Mouse (Mus musculus) midbrain, embryonic 12.5 days (tissue): ENCODE measurements around the gene Gm28308. TPM values are rescaled to one million over a fixed set of nuclear protein-coding genes. Genes with fewer than 3 reads are reported as not detected.
A peak's percentile ranks its signal among the peaks of the same experiment; 100 is the strongest.

Experiments
- ATAC-seq: fragments of 200-750 bp; cut with Nextera tagmentation; 2 replicates; pipeline ENCODE4 v1.8.0; 2017; ENCODE audit warnings: low read depth, moderate TSS enrichment, moderate library complexity; ENCODE audit not compliant: low FRiP score
- H3K27ac ChIP-seq: fragments of 300-500 bp; sonication (generic); replicated peaks from 2 replicates; pipeline ENCODE4 v1.5.1; 2016; ENCODE audit warnings: mild to moderate bottlenecking
- H3K27me3 ChIP-seq: fragments of 300-500 bp; sonication (generic); 2 replicates; pipeline ENCODE4 v1.6.1; 2016; ENCODE audit warnings: mild to moderate bottlenecking
- H3K36me3 ChIP-seq: fragments of 300-500 bp; sonication (generic); 2 replicates; pipeline ENCODE4 v1.6.1; 2016
- H3K4me1 ChIP-seq: fragments of 300-500 bp; sonication (generic); 2 replicates; pipeline ENCODE4 v1.6.1; 2016
- H3K4me2 ChIP-seq: fragments of 300-500 bp; sonication (generic); replicated peaks from 2 replicates; pipeline ENCODE4 v1.6.1; 2016; ENCODE audit warnings: mild to moderate bottlenecking, moderate library complexity
- H3K4me3 ChIP-seq: fragments of 300-500 bp; sonication (generic); 2 replicates; pipeline ENCODE4 v1.5.1; 2016; ENCODE audit warnings: mild to moderate bottlenecking
- H3K9ac ChIP-seq: fragments of 300-500 bp; sonication (generic); replicated peaks from 2 replicates; pipeline ENCODE4 v1.6.1; 2016; ENCODE audit warnings: mild to moderate bottlenecking, moderate library complexity
- H3K9me3 ChIP-seq: fragments of 300-500 bp; sonication (generic); 2 replicates; pipeline ENCODE4 v1.6.1; 2016; ENCODE audit warnings: mild to moderate bottlenecking
- WGBS: fragments of 180-500 bp; shearing (Covaris S2); methylation state at CpG from one replicate; pipeline ENCODE4 v1.1.7; 2016; 5-methylcytosine and 5-hydroxymethylcytosine counted together
- polyA plus RNA-seq: library from polyadenylated mRNA; unstranded; fragments of >200 nt; fragmentation: Nextera tagmentation; extraction: Ambion mirVana; gene quantifications from 2 replicates; pipeline ENCODE4 v1.2.1, GENCODE M21; 2016

The Gm28308 gene
- polyA plus RNA-seq, 1 experiment from 2014 or later = not detected

DNA sequence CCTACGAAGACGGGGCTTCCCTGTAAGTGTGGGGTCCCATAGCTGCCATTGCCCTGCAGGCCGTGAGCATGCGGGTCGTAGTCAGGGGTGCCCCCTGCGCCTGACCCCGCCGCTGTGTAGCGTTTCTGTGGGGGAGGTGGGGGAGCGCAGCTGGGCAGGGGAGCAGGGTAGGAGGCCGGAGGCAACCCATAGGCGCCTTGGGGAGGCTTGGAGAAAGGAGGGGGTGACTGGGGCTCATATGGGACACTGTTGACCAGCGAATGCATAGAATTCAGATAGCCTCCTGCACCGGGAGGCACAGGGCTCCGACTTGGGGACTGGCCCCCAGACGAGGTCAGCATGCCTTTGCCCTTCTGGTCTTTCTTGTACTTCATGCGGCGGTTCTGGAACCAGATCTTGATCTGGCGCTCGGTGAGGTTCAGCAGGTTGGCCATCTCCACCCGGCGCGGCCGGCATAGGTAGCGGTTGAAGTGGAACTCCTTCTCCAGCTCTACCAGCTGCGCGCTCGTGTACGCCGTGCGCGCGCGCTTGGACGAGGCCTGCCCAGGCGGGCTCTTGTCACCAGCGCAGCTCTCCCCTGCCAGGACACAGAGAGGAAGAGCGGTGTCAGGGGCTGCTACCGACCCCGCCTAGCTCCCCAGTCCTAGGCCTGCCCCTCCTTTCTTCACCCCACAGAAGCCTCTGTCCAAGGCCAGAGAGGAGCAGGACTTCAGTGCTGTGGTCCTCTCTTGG, 42.8 kb downstream of the Gm28308 start:
- Histone ChIP-seq H3K4me1 (peaks cover 10% of the 10 kb centered on the region), H3K36me3 (no peaks in the 10 kb centered on the region), H3K4me3 (no peak overlapping the region), H3K27ac (no peak overlapping the region), H3K9me3 (no peaks in the 10 kb centered on the region), H3K27me3 (peaks cover 93% of the 10 kb centered on the region), H3K9ac (no peak overlapping the region), H3K4me2 (no peak overlapping the region)
- no peak for ATAC-seq
- 1% methylated on average over 40 of the region's 40 CpGs for WGBS

- H3K4me3 ChIP-seq = no peak overlapping the region
- H3K4me1 ChIP-seq = peaks cover 10% of the 10 kb centered on the region
- H3K27me3 ChIP-seq = peaks cover 93% of the 10 kb centered on the region
- H3K27ac ChIP-seq = no peak overlapping the region
- no peaks in the 10 kb centered on the region for H3K36me3 ChIP-seq
- no peaks in the 10 kb centered on the region for H3K9me3 ChIP-seq
- no peak overlapping the region for H3K9ac ChIP-seq
- ATAC-seq = no peak
- WGBS = 2% methylated on average over 16 of the region's 16 CpGs
- H3K4me2 ChIP-seq = no peak overlapping the region
Observed at GRCm38 (mm10) chr6:52169499-52170165, 43.5 kb downstream of the Gm28308 start.

- Histone ChIP-seq H3K4me3 (no peak overlapping the region), H3K4me2 (no peak overlapping the region), H3K9ac (no peak overlapping the region), H3K4me1 (peaks cover 10% of the 10 kb centered on the region), H3K27ac (no peak overlapping the region), H3K36me3 (no peaks in the 10 kb centered on the region), H3K27me3 (peaks cover 97% of the 10 kb centered on the region), H3K9me3 (no peaks in the 10 kb centered on the region)
- ATAC-seq = no peak
- 1% methylated on average over 42 of the region's 42 CpGs for WGBS
Observed at GRCm38 (mm10) chr6:52168191-52169055, 44.7 kb downstream of the Gm28308 start.

DNA sequence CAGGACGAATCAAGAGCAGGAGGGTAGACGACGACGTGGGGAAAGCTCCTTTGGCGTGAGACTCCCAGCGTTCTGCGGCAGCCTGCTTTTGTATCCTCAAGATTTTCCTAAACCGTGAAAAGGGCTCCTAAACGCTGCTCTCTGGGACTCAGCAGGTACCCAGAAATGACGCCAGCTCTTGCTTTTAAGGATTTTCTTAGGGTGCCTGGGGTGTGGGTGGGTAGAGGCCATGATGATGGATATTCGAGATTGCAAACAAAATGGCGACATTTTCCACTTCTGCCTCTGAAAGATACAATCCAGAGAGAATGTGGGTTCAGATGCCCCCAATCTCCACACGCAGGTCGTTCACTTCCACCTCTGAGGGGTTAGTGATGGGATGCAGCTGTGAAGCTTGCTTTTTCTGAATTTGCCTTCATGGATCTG, 45.4 kb downstream of the Gm28308 start:
- H3K27me3 ChIP-seq = peaks cover 97% of the 10 kb centered on the region
- no peak overlapping the region for H3K27ac ChIP-seq
- H3K4me2 ChIP-seq = no peak overlapping the region
- no peaks in the 10 kb centered on the region for H3K9me3 ChIP-seq
- H3K36me3 ChIP-seq = no peaks in the 10 kb centered on the region
- no peak for ATAC-seq
- H3K4me1 ChIP-seq = peaks cover 8% of the 10 kb centered on the region
- H3K9ac ChIP-seq = no peak overlapping the region
- H3K4me3 ChIP-seq = no peak overlapping the region
- WGBS = 1% methylated on average over 14 of the region's 14 CpGs

DNA sequence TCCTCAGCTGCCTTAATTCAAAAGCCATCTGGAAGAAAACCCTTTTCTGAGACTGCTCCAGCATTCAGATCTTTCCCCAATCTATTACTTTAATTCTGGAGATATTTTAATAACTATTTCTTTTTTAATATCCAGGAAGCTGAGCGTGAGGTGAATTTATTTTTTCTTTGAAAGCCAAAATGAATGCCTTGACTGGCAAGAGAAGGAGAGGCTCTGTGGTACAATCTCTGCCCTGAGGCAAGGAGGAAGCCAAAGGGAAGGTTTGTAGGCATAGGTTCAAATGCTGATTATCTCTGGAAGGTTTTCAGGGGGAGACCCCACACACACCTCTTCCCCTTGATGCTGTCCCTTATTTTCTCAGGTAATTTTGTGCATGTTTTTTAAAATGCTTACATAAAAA, 46.0 kb downstream of the Gm28308 start:
- Histone ChIP-seq H3K36me3 (no peaks in the 10 kb centered on the region), H3K4me3 (no peak overlapping the region), H3K9ac (no peak overlapping the region), H3K27me3 (peaks cover 95% of the 10 kb centered on the region), H3K9me3 (no peaks in the 10 kb centered on the region), H3K4me1 (peaks cover 2% of the 10 kb centered on the region; the same call in 1 of the 2 replicates), H3K4me2 (no peak overlapping the region), H3K27ac (no peak overlapping the region)
- no peak for ATAC-seq
- WGBS = 3% methylated on average over 1 of the region's 1 CpGs

- no peaks in the 10 kb centered on the region for H3K9me3 ChIP-seq
- H3K4me1 ChIP-seq = no peaks in the 10 kb centered on the region
- no peak overlapping the region for H3K4me3 ChIP-seq
- no peak overlapping the region for H3K9ac ChIP-seq
- H3K4me2 ChIP-seq = no peak overlapping the region
- ATAC-seq = no peak
- WGBS = 1% methylated on average over 4 of the region's 4 CpGs
- H3K27me3 ChIP-seq = peaks cover 95% of the 10 kb centered on the region
- no peak overlapping the region for H3K27ac ChIP-seq
- H3K36me3 ChIP-seq = no peaks in the 10 kb centered on the region
Observed at GRCm38 (mm10) chr6:52166431-52167077, 46.6 kb downstream of the Gm28308 start.

- Histone ChIP-seq H3K27me3 (peaks cover 94% of the 10 kb centered on the region), H3K27ac (no peak overlapping the region), H3K9ac (no peak overlapping the region), H3K36me3 (no peaks in the 10 kb centered on the region), H3K9me3 (no peaks in the 10 kb centered on the region), H3K4me1 (no peaks in the 10 kb centered on the region), H3K4me2 (no peak overlapping the region), H3K4me3 (0 out of 2 replicates have a peak overlapping the region, but pooled peaks have one; percentile 2)
- WGBS = 0% methylated on average over 28 of the region's 28 CpGs
- ATAC-seq = no peak
Observed at GRCm38 (mm10) chr6:52165441-52166370, 47.4 kb downstream of the Gm28308 start.

- no peak within 1 kb of the TSS for H3K27ac ChIP-seq
- no peaks in the 10 kb centered on the region for H3K4me1 ChIP-seq
- H3K9ac ChIP-seq = no peak within 1 kb of the TSS
- WGBS = 1% methylated on average over 25 of the region's 25 CpGs
- no peaks in the 10 kb centered on the region for H3K36me3 ChIP-seq
- H3K9me3 ChIP-seq = no peaks in the 10 kb centered on the region
- 0 out of 2 replicates have a peak within 1 kb of the TSS, but pooled peaks have one; percentile 2 for H3K4me3 ChIP-seq
- H3K4me2 ChIP-seq = no peak within 1 kb of the TSS
- ATAC-seq = no peak
- H3K27me3 ChIP-seq = peaks cover 94% of the 10 kb centered on the region
Observed at GRCm38 (mm10) chr6:52164626-52165440, 48.3 kb downstream of the Gm28308 start, which contains the start of gene Hoxa2. Gene Hoxa2, minus strand, starts transcription at chr6:52164831.

GRCm38 (mm10) chr6:52164051-52164625, 49.0 kb downstream of the Gm28308 start:
- Histone ChIP-seq H3K36me3 (no peaks in the 10 kb centered on the region), H3K9me3 (no peaks in the 10 kb centered on the region), H3K27ac (no peak overlapping the region), H3K9ac (no peak overlapping the region), H3K4me3 (no peak overlapping the region), H3K4me2 (no peak overlapping the region), H3K27me3 (peaks cover 95% of the 10 kb centered on the region), H3K4me1 (peaks cover 2% of the 10 kb centered on the region)
- under 1% methylated on average over 39 of the region's 39 CpGs for WGBS
- ATAC-seq = no peak
